Mouse (Mus musculus): Measurements from ENCODE around the gene Zfp646. TPM values are rescaled to one million over a fixed set of nuclear protein-coding genes. Genes with fewer than 3 reads are reported as not detected.

Gene Zfp646
- polyA plus RNA-seq, 1 experiment from 2014 or later: 17.2 TPM

- no peak for DNase-seq (ENCODE audit: low spot score)
Measured at GRCm38 (mm10) chr7:127928596-127928995, 52.6 kb downstream of the Zfp646 start.

GRCm38 (mm10) chr7:127929923-127930322, 53.9 kb downstream of the Zfp646 start, which contains the start of gene Prss8:
Gene Prss8, minus strand, starts transcription at chr7:127930104.
- H3K9me3 ChIP-seq (replicated peaks): no peaks in the 10 kb centered on the region
- no peak for DNase-seq (ENCODE audit: low spot score)
- peaks cover 50% of the 10 kb centered on the region for H3K4me1 ChIP-seq
- H3K4me3 ChIP-seq: peak within 1 kb of the TSS; percentile 34
- peaks cover 31% of the 10 kb centered on the region for H3K36me3 ChIP-seq
- H3K27me3 ChIP-seq (ENCODE audit: low read depth, poor library complexity, severe bottlenecking): peaks cover 36% of the 10 kb centered on the region
- H3K27ac ChIP-seq (replicated peaks): no peak within 1 kb of the TSS; the same call in 1 of the 2 replicates
- 12% methylated on average over 6 of the region's 6 CpGs for WGBS

More at GRCm38 (mm10) chr7:127928596-127928995, 52.6 kb downstream of the Zfp646 start:
- peaks cover 44% of the 10 kb centered on the region for H3K36me3 ChIP-seq
- H3K27ac ChIP-seq (replicated peaks): no peak overlapping the region
- H3K4me1 ChIP-seq: peaks cover 37% of the 10 kb centered on the region
- no peaks in the 10 kb centered on the region for H3K9me3 ChIP-seq (replicated peaks)
- H3K4me3 ChIP-seq: no peak overlapping the region
- WGBS: 46% methylated on average over 5 of the region's 5 CpGs
- peaks cover 36% of the 10 kb centered on the region for H3K27me3 ChIP-seq (ENCODE audit: low read depth, poor library complexity, severe bottlenecking)

- peaks cover 36% of the 10 kb centered on the region for H3K27me3 ChIP-seq (ENCODE audit: low read depth, poor library complexity, severe bottlenecking)
- no peaks in the 10 kb centered on the region for H3K9me3 ChIP-seq (replicated peaks)
- 87% methylated on average over 5 of the region's 5 CpGs for WGBS
- H3K4me3 ChIP-seq: no peak overlapping the region
- H3K27ac ChIP-seq (replicated peaks): no peak overlapping the region
- no peak for DNase-seq (ENCODE audit: low spot score)
- H3K4me1 ChIP-seq: peaks cover 54% of the 10 kb centered on the region
- peaks cover 23% of the 10 kb centered on the region for H3K36me3 ChIP-seq
Measured at GRCm38 (mm10) chr7:127930636-127931035, 54.6 kb downstream of the Zfp646 start.

GRCm38 (mm10) chr7:127931351-127932135, 55.5 kb downstream of the Zfp646 start:
- Histone ChIP-seq H3K4me3 (no peak overlapping the region; the same call in 1 of the 2 replicates), H3K27me3 (ENCODE audit: low read depth, poor library complexity, severe bottlenecking) (peaks cover 41% of the 10 kb centered on the region), H3K4me1 (peaks cover 63% of the 10 kb centered on the region), H3K27ac (replicated peaks) (peak overlapping the region; percentile 70), H3K36me3 (peaks cover 14% of the 10 kb centered on the region), H3K9me3 (replicated peaks) (no peaks in the 10 kb centered on the region)
- 35% methylated on average over 13 of the region's 13 CpGs for WGBS
- DNase-seq (ENCODE audit: low spot score): peak; percentile 28

GRCm38 (mm10) chr7:127932273-127933031, 56.4 kb downstream of the Zfp646 start:
- peaks cover 39% of the 10 kb centered on the region for H3K27me3 ChIP-seq (ENCODE audit: low read depth, poor library complexity, severe bottlenecking)
- no peaks in the 10 kb centered on the region for H3K9me3 ChIP-seq (replicated peaks)
- 0 out of 2 replicates have a peak, but pooled peaks cover 6% of the 10 kb centered on the region for H3K36me3 ChIP-seq
- peak overlapping the region; percentile 70 for H3K27ac ChIP-seq (replicated peaks)
- peak; percentile 57 for DNase-seq (ENCODE audit: low spot score)
- H3K4me1 ChIP-seq: peaks cover 63% of the 10 kb centered on the region
- 11% methylated on average over 13 of the region's 13 CpGs for WGBS
- H3K4me3 ChIP-seq: peak overlapping the region; percentile 11; the same call in 1 of the 2 replicates

- H3K4me1 ChIP-seq: peaks cover 59% of the 10 kb centered on the region
- no peak for DNase-seq (ENCODE audit: low spot score)
- peak overlapping the region; percentile 18; the same call in 1 of the 2 replicates for H3K4me3 ChIP-seq
- peaks cover 23% of the 10 kb centered on the region for H3K27me3 ChIP-seq (ENCODE audit: low read depth, poor library complexity, severe bottlenecking)
- H3K9me3 ChIP-seq (replicated peaks): no peaks in the 10 kb centered on the region
- H3K36me3 ChIP-seq: no peaks in the 10 kb centered on the region
- WGBS: 86% methylated on average over 5 of the region's 5 CpGs
- H3K27ac ChIP-seq (replicated peaks): peak overlapping the region; percentile 87; the same call in 1 of the 2 replicates
Measured at GRCm38 (mm10) chr7:127934075-127934474, 58.1 kb downstream of the Zfp646 start.

- DNase-seq (ENCODE audit: low spot score): peak; percentile 94
- 7% methylated on average over 32 of the region's 32 CpGs for WGBS
Measured at GRCm38 (mm10) chr7:127935028-127935722, 59.2 kb downstream of the Zfp646 start.

More at GRCm38 (mm10) chr7:127935028-127935722, 59.2 kb downstream of the Zfp646 start:
- peak overlapping the region; percentile 87 for H3K27ac ChIP-seq (replicated peaks)
- H3K4me1 ChIP-seq: peaks cover 52% of the 10 kb centered on the region
- H3K9me3 ChIP-seq (replicated peaks): no peaks in the 10 kb centered on the region
- peaks cover 12% of the 10 kb centered on the region for H3K27me3 ChIP-seq (ENCODE audit: low read depth, poor library complexity, severe bottlenecking)
- no peaks in the 10 kb centered on the region for H3K36me3 ChIP-seq
- H3K4me3 ChIP-seq: peak overlapping the region; percentile 70

Other genes with a start within 250 kb of the Zfp646 start
- 47.8 and 48.9 TPM in 2 replicates for gene Bcl7c, start 167.3 kb upstream of the Zfp646 start, polyA plus RNA-seq (2016; fragmentation: Nextera tagmentation; extraction: Ambion mirVana)
- gene Ctf1, start 163.5 kb upstream of the Zfp646 start, polyA plus RNA-seq (2016; fragmentation: Nextera tagmentation; extraction: Ambion mirVana): 5.1 and 5.2 TPM in 2 replicates
- 0.22 and 0.36 TPM in 2 replicates for gene Ctf2, start 144.1 kb upstream of the Zfp646 start, polyA plus RNA-seq (2016; fragmentation: Nextera tagmentation; extraction: Ambion mirVana)
- 7.9 and 8.3 TPM in 2 replicates for gene Fbxl19, start 131.7 kb upstream of the Zfp646 start, polyA plus RNA-seq (2016; fragmentation: Nextera tagmentation; extraction: Ambion mirVana)
- gene Orai3, start 106.4 kb upstream of the Zfp646 start, polyA plus RNA-seq (2016; fragmentation: Nextera tagmentation; extraction: Ambion mirVana): 8.3 and 10.1 TPM in 2 replicates
- gene Setd1a, start 99.6 kb upstream of the Zfp646 start, polyA plus RNA-seq (2016; fragmentation: Nextera tagmentation; extraction: Ambion mirVana): 13.4 and 14.7 TPM in 2 replicates
- gene Gm49388, start 90.6 kb upstream of the Zfp646 start, polyA plus RNA-seq (2016; fragmentation: Nextera tagmentation; extraction: Ambion mirVana): 0.35 TPM in 1 of 2 replicates, not detected in the other
- gene Hsd3b7, start 75.6 kb upstream of the Zfp646 start, polyA plus RNA-seq (2016; fragmentation: Nextera tagmentation; extraction: Ambion mirVana): 5.0 and 7.2 TPM in 2 replicates
- gene Stx4a, start 51.9 kb upstream of the Zfp646 start, polyA plus RNA-seq (2016; fragmentation: Nextera tagmentation; extraction: Ambion mirVana): 19.5 and 21.6 TPM in 2 replicates
- 5.4 and 9.7 TPM in 2 replicates for gene Stx1b, start 51.7 kb upstream of the Zfp646 start, polyA plus RNA-seq (2016; fragmentation: Nextera tagmentation; extraction: Ambion mirVana)
- gene Zfp668, start 607 bp downstream of the Zfp646 start, polyA plus RNA-seq (2016; fragmentation: Nextera tagmentation; extraction: Ambion mirVana): 41.5 and 47.3 TPM in 2 replicates
- 0.52 and 0.68 TPM in 2 replicates for gene Prss53, start 14.7 kb downstream of the Zfp646 start, polyA plus RNA-seq (2016; fragmentation: Nextera tagmentation; extraction: Ambion mirVana)
- not detected in 2 replicates for gene Gm21974, start 19.2 kb downstream of the Zfp646 start, polyA plus RNA-seq (2016; fragmentation: Nextera tagmentation; extraction: Ambion mirVana)
- 43.4 and 44.6 TPM in 2 replicates for gene Vkorc1, start 19.4 kb downstream of the Zfp646 start, polyA plus RNA-seq (2016; fragmentation: Nextera tagmentation; extraction: Ambion mirVana)
- gene Bckdk, start 27.9 kb downstream of the Zfp646 start, polyA plus RNA-seq (2016; fragmentation: Nextera tagmentation; extraction: Ambion mirVana): 128 and 130 TPM in 2 replicates
- gene Kat8, start 36.3 kb downstream of the Zfp646 start, polyA plus RNA-seq (2016; fragmentation: Nextera tagmentation; extraction: Ambion mirVana): 51.1 and 52.4 TPM in 2 replicates
- gene Prss8, start 53.9 kb downstream of the Zfp646 start, polyA plus RNA-seq (2016; fragmentation: Nextera tagmentation; extraction: Ambion mirVana): 1.6 and 2.1 TPM in 2 replicates
- gene Prss36, start 70.5 kb downstream of the Zfp646 start, polyA plus RNA-seq (2016; fragmentation: Nextera tagmentation; extraction: Ambion mirVana): 11.0 and 13.0 TPM in 2 replicates
- 336 and 358 TPM in 2 replicates for gene Fus, start 91.2 kb downstream of the Zfp646 start, polyA plus RNA-seq (2016; fragmentation: Nextera tagmentation; extraction: Ambion mirVana)
- 6.1 and 7.5 TPM in 2 replicates for gene Pycard, start 117.6 kb downstream of the Zfp646 start, polyA plus RNA-seq (2016; fragmentation: Nextera tagmentation; extraction: Ambion mirVana)
- gene Trim72, start 127.7 kb downstream of the Zfp646 start, polyA plus RNA-seq (2016; fragmentation: Nextera tagmentation; extraction: Ambion mirVana): not detected in 2 replicates
- 0.48 and 0.68 TPM in 2 replicates for gene Itgam, start 186.4 kb downstream of the Zfp646 start, polyA plus RNA-seq (2016; fragmentation: Nextera tagmentation; extraction: Ambion mirVana)
- not detected in 2 replicates for gene Gm49368, start 186.5 kb downstream of the Zfp646 start, polyA plus RNA-seq (2016; fragmentation: Nextera tagmentation; extraction: Ambion mirVana)

Measured in midbrain, embryonic 10.5 days (tissue).